Mouse (Mus musculus): ENCODE data around the gene Ripor3.

- TF ChIP-seq CTCF (IDR thresholded peaks at IDR 0.05; ENCODE audit: extremely low read depth, insufficient read depth, insufficient read length, insufficient replicate concordance) (peak; percentile 28; the same call in 1 of the 2 replicates), POLR2A (IDR thresholded peaks at IDR 0.05; ENCODE audit: low read depth, low read length) (no peak)
Observed at GRCm38 (mm10) chr2:167982646-167983045, 27.8 kb downstream of the Ripor3 start.

Data from spleen, adult 2 months (tissue).